Mouse (Mus musculus): ENCODE results near the gene Ccdc191. TPM values are rescaled to one million over a fixed set of nuclear protein-coding genes. Genes with fewer than 3 reads are reported as not detected.

Ccdc191 gene
- total RNA-seq, 2 experiments from 2014 or later = 4.8 to 5.1 TPM

GRCm38 (mm10) chr16:43972391-43972790 is 82.8 kb downstream of the Ccdc191 start:
- Histone ChIP-seq H3K27ac (peak overlapping the region; percentile 11; the same call in 1 of the 2 replicates), H3K4me3 (peak overlapping the region; percentile 8; the same call in 1 of the 2 replicates)
- no peak for TF ChIP-seq CTCF (conservative IDR thresholded peaks at IDR 0.05)
- no peak for DNase-seq (ENCODE audit: low spot score in 2 of 2)

- Histone ChIP-seq H3K27ac (peak overlapping the region; percentile 53), H3K4me3 (no peak overlapping the region)
- DNase-seq (ENCODE audit: low spot score in 2 of 2) = no peak
- TF ChIP-seq CTCF (conservative IDR thresholded peaks at IDR 0.05) = no peak
These were observed 83.5 kb downstream of the Ccdc191 start for GRCm38 (mm10) chr16:43973147-43973546.

- Histone ChIP-seq H3K4me3 (no peak overlapping the region), H3K27ac (peak overlapping the region; percentile 53)
- no peak for TF ChIP-seq CTCF (conservative IDR thresholded peaks at IDR 0.05)
- DNase-seq (ENCODE audit: low spot score in 2 of 2) = no peak
These were observed 84.1 kb downstream of the Ccdc191 start for GRCm38 (mm10) chr16:43973606-43974220.

- no peak for DNase-seq (ENCODE audit: low spot score in 2 of 2)
- TF ChIP-seq CTCF (conservative IDR thresholded peaks at IDR 0.05) = no peak
- H3K4me3 ChIP-seq = peak overlapping the region; percentile 78
- peak overlapping the region; percentile 94 for H3K27ac ChIP-seq
These were observed 89.4 kb downstream of the Ccdc191 start for GRCm38 (mm10) chr16:43979010-43979327.

- no peak for TF ChIP-seq CTCF (conservative IDR thresholded peaks at IDR 0.05)
- H3K27ac ChIP-seq = peak within 1 kb of the TSS; percentile 94
- no peak for DNase-seq (ENCODE audit: low spot score in 2 of 2)
These were observed 89.9 kb downstream of the Ccdc191 start, which contains the start of gene Zdhhc23 for GRCm38 (mm10) chr16:43979328-43980109. Zdhhc23 (minus strand) TSS chr16:43979791.

GRCm38 (mm10) chr16:43980110-43980609 is 90.6 kb downstream of the Ccdc191 start:
- no peak for TF ChIP-seq CTCF (conservative IDR thresholded peaks at IDR 0.05)
- H3K27ac ChIP-seq = peak overlapping the region; percentile 75

More at GRCm38 (mm10) chr16:43979328-43980109, 89.9 kb downstream of the Ccdc191 start, which contains the start of gene Zdhhc23:
- peak within 1 kb of the TSS; percentile 78 for H3K4me3 ChIP-seq

GRCm38 (mm10) chr16:43986299-43986698 is 96.7 kb downstream of the Ccdc191 start:
- no peak for TF ChIP-seq CTCF (conservative IDR thresholded peaks at IDR 0.05)
- DNase-seq (ENCODE audit: low spot score in 2 of 2) = no peak
- no peak overlapping the region for H3K4me3 ChIP-seq
- no peak overlapping the region for H3K27ac ChIP-seq

More at GRCm38 (mm10) chr16:43980110-43980609, 90.6 kb downstream of the Ccdc191 start:
- DNase-seq (ENCODE audit: low spot score in 2 of 2) = no peak
- peak overlapping the region; percentile 62 for H3K4me3 ChIP-seq

GRCm38 (mm10) chr16:43994623-43995022 is 105.0 kb downstream of the Ccdc191 start:
- TF ChIP-seq CTCF (conservative IDR thresholded peaks at IDR 0.05) = no peak
- no peak overlapping the region for H3K27ac ChIP-seq
- DNase-seq (ENCODE audit: low spot score in 2 of 2) = no peak
- H3K4me3 ChIP-seq = no peak overlapping the region

GRCm38 (mm10) chr16:43999111-43999510 is 109.5 kb downstream of the Ccdc191 start:
- no peak for DNase-seq (ENCODE audit: low spot score in 2 of 2)
- TF ChIP-seq CTCF (conservative IDR thresholded peaks at IDR 0.05) = no peak

GRCm38 (mm10) chr16:43999541-43999940 is 109.9 kb downstream of the Ccdc191 start:
- Histone ChIP-seq H3K27ac (no peak overlapping the region), H3K4me3 (no peak overlapping the region)
- TF ChIP-seq CTCF (conservative IDR thresholded peaks at IDR 0.05) = no peak
- no peak for DNase-seq (ENCODE audit: low spot score in 2 of 2)

More at GRCm38 (mm10) chr16:43999111-43999510, 109.5 kb downstream of the Ccdc191 start:
- Histone ChIP-seq H3K4me3 (no peak overlapping the region), H3K27ac (no peak overlapping the region)

- Histone ChIP-seq H3K27ac (no peak overlapping the region), H3K4me3 (no peak overlapping the region)
- peak; percentile 30 for TF ChIP-seq CTCF (conservative IDR thresholded peaks at IDR 0.05)
- no peak for DNase-seq (ENCODE audit: low spot score in 2 of 2)
These were observed 112.5 kb downstream of the Ccdc191 start for GRCm38 (mm10) chr16:44002086-44002485.

GRCm38 (mm10) chr16:44011010-44011409 is 121.4 kb downstream of the Ccdc191 start:
- Histone ChIP-seq H3K27ac (no peak overlapping the region), H3K4me3 (no peak overlapping the region)
- TF ChIP-seq CTCF (conservative IDR thresholded peaks at IDR 0.05) = no peak
- no peak for DNase-seq (ENCODE audit: low spot score in 2 of 2)

Small RNA genes within 50 kb of the gene (microRNA-seq; reads per million reads assigned to microRNA genes)
- 0 reads per million in 2 experiments for gene Mir3470b

Other genes starting within 250 kb of the Ccdc191 start
- gene Tigit, start 225.7 kb upstream of the Ccdc191 start, total RNA-seq (2021) = not detected
- under 1 TPM in 1 of 2 experiments, not detected in 1; 0.29 TPM for gene Drd3, start 135.8 kb upstream of the Ccdc191 start, total RNA-seq (2021)
- 10 to 100 TPM; 38.8 to 40.7 TPM for gene Qtrt2, start 37.0 kb downstream of the Ccdc191 start, total RNA-seq (2021)
- gene Zdhhc23, start 90.0 kb downstream of the Ccdc191 start, total RNA-seq (2021) = 10 to 100 TPM; 43.4 to 49.1 TPM
- 1 to 10 TPM; 4.6 to 5.1 TPM for gene Gramd1c, start 173.5 kb downstream of the Ccdc191 start, total RNA-seq (2021)
- 100 to 1,000 TPM; 535 to 581 TPM for gene Atp6v1a, start 249.9 kb downstream of the Ccdc191 start, total RNA-seq (2021)

All from layer of hippocampus, adult 2 months (tissue).